Mouse (Mus musculus): ENCODE results near the gene Gm21974.
A peak's percentile ranks its signal among the peaks of the same experiment; 100 is the strongest.

DNA sequence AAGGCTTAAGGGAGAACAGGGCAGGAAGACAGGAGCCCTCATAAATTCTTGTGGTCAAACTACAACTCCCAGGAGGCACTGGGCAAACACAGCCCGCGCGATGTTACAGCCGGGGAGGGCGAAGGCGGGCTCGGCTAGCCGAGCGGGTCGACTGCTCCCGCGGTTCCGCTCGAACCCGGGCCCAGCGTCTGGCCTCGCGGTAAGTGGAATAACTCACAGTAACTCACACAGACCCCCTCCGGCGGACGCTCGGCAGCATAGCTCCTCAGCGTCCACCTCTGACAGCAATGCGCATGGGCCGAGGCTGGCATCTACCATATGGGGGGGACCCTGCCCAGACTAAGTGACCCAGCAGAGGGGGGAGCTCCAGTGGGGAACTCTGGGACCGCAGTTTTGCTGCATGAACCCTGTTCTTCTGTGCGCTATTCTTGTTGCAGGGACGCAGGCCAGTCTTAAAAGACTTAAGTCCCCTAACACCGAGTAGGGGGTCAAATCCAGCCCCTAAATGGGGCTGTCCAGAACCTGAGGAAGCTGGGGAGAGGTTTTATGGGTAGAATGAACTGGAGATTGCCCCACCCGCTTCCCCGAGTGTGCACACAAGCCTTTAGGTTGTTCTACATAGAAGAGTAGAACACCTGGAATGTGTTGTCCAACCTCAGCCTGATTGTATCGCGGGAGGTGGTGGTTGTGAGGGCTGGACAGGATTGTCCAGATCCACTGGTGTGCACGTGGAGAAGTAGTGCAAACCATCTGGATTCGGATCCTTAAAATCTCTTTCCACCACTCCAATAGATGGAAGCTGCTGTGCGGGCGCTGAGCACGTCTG is 8.9 kb upstream of the Gm21974 start, which contains the start of gene Bckdk:
- TF ChIP-seq POLR2A (IDR thresholded peaks at IDR 0.05; ENCODE audit: borderline replicate concordance, control insufficient read depth, low read depth, low read length): peak; percentile 65; the same call in 1 of the 2 replicates
- TF ChIP-seq CTCF (IDR thresholded peaks at IDR 0.05; ENCODE audit: control insufficient read depth, insufficient read depth, low read length): no peak
